31 mouse cellular contexts compared by ENCODE assay signal in genomic region chr16:89520996-89521395, GRCm38 (mm10). TPM values are rescaled to one million over a fixed set of nuclear protein-coding genes. Genes with fewer than 3 reads are reported as not detected.
"Had no signal": no experiment of that assay in that cellular context is flagged by ENCODE, and none has a peak within 500 bp of the region (broad histone marks: within the 10 kb centered on the region; RNA-seq: fewer than 3 reads in every experiment).

No protein-coding gene starts in this region.

- H3K27me3 ChIP-seq: kidney, embryonic 15.5 days; limb, embryonic 12.5 days; limb, embryonic 15.5 days; megakaryocyte, embryonic 14.5 days; midbrain, embryonic 13.5 days had no signal

- H3K4me2 ChIP-seq: kidney, embryonic 15.5 days; limb, embryonic 12.5 days; limb, embryonic 15.5 days; liver, embryonic 11.5 days; midbrain, embryonic 13.5 days had no signal

- H3K4me3 ChIP-seq: kidney, embryonic 15.5 days; left cerebral cortex, adult 2 months; limb, embryonic 12.5 days; limb, embryonic 15.5 days; megakaryocyte, embryonic 14.5 days; midbrain, embryonic 10.5 days; midbrain, embryonic 13.5 days; myocyte had no signal

- H3K9me3 ChIP-seq: kidney, embryonic 15.5 days; limb, embryonic 12.5 days; limb, embryonic 15.5 days; midbrain, embryonic 10.5 days; midbrain, embryonic 13.5 days had no signal

- H3K9ac ChIP-seq: kidney, embryonic 15.5 days; limb, embryonic 12.5 days; limb, embryonic 15.5 days; liver, embryonic 14.5 days; liver, postnatal 0 days; midbrain, embryonic 13.5 days had no signal

- H3K4me1 ChIP-seq: kidney, embryonic 15.5 days; limb, embryonic 12.5 days; limb, embryonic 15.5 days; megakaryocyte, embryonic 14.5 days; midbrain, embryonic 10.5 days; midbrain, embryonic 13.5 days had no signal

- ATAC-seq: intestine, embryonic 16.5 days; liver, postnatal 0 days; midbrain, embryonic 13.5 days had no signal

- H3K27ac ChIP-seq: kidney, embryonic 15.5 days; left cerebral cortex, adult 2 months; limb, embryonic 12.5 days; limb, embryonic 15.5 days; liver, embryonic 14.5 days; midbrain, embryonic 10.5 days; midbrain, embryonic 13.5 days; stomach, postnatal 0 days had no signal

- H3K36me3 ChIP-seq: kidney, embryonic 15.5 days; limb, embryonic 12.5 days; limb, embryonic 15.5 days; midbrain, embryonic 10.5 days; midbrain, embryonic 13.5 days had no signal

- DNase-seq: kidney, adult 18-20 months; kidney, postnatal 10 days; kidney, postnatal 36 days; layer of hippocampus, postnatal 36 days; left cerebral cortex, postnatal 4 days; liver, postnatal 0 days; right cerebral cortex, adult 18-20 months; right cerebral cortex, postnatal 14 days; thymus, postnatal 25 days had no signal

RNA-seq across cellular contexts. Expression of gene Krtap7-1, which starts 12.9 kb away (rescaled TPM):
- total RNA-seq: layer of hippocampus, adult 8-10 months; layer of hippocampus, postnatal 10 days; layer of hippocampus, postnatal 36 days; left cerebral cortex, adult 2 months; left cerebral cortex, postnatal 14 days; left cerebral cortex, postnatal 4 days; monocyte, adult 5-6 weeks had no signal
- polyA plus RNA-seq: intestine, embryonic 16.5 days; kidney, embryonic 15.5 days; limb, embryonic 12.5 days; liver, embryonic 11.5 days; liver, embryonic 14.5 days; liver, postnatal 0 days; lung, embryonic 16.5 days; midbrain, embryonic 10.5 days; midbrain, embryonic 13.5 days; midbrain, embryonic 16.5 days; myocyte; neural tube, embryonic 11.5 days; neural tube, embryonic 14.5 days; stomach, embryonic 14.5 days; stomach, postnatal 0 days; thymus, postnatal 0 days had no signal

RNA-seq across cellular contexts. Expression of gene Krtap8-1, which starts 33.2 kb away (rescaled TPM):
- total RNA-seq: layer of hippocampus, adult 8-10 months; layer of hippocampus, postnatal 10 days; layer of hippocampus, postnatal 36 days; left cerebral cortex, adult 2 months; left cerebral cortex, postnatal 14 days; left cerebral cortex, postnatal 4 days; monocyte, adult 5-6 weeks had no signal
- polyA plus RNA-seq: intestine, embryonic 16.5 days; kidney, embryonic 15.5 days; limb, embryonic 12.5 days; liver, embryonic 11.5 days; liver, embryonic 14.5 days; liver, postnatal 0 days; lung, embryonic 16.5 days; midbrain, embryonic 10.5 days; midbrain, embryonic 13.5 days; midbrain, embryonic 16.5 days; myocyte; neural tube, embryonic 11.5 days; neural tube, embryonic 14.5 days; stomach, embryonic 14.5 days; stomach, postnatal 0 days; thymus, postnatal 0 days had no signal

RNA-seq across cellular contexts. Expression of gene Krtap11-1, which starts 50.0 kb away (rescaled TPM):
- total RNA-seq: layer of hippocampus, adult 8-10 months; layer of hippocampus, postnatal 10 days; layer of hippocampus, postnatal 36 days; left cerebral cortex, adult 2 months; left cerebral cortex, postnatal 14 days; left cerebral cortex, postnatal 4 days; monocyte, adult 5-6 weeks had no signal
- polyA plus RNA-seq: intestine, embryonic 16.5 days; kidney, embryonic 15.5 days; limb, embryonic 12.5 days; liver, embryonic 11.5 days; liver, embryonic 14.5 days; liver, postnatal 0 days; lung, embryonic 16.5 days; midbrain, embryonic 10.5 days; midbrain, embryonic 13.5 days; midbrain, embryonic 16.5 days; myocyte; neural tube, embryonic 11.5 days; neural tube, embryonic 14.5 days; stomach, embryonic 14.5 days; stomach, postnatal 0 days; thymus, postnatal 0 days had no signal
